Mouse (Mus musculus) lung, postnatal 25 days (tissue): Measurements from ENCODE around the gene C2cd5.

Source experiments
- DNase-seq: peaks from one replicate; pipeline ENCODE4 v3.0.0; 2022; ENCODE audit warnings: low spot score

Gene C2cd5

DNA sequence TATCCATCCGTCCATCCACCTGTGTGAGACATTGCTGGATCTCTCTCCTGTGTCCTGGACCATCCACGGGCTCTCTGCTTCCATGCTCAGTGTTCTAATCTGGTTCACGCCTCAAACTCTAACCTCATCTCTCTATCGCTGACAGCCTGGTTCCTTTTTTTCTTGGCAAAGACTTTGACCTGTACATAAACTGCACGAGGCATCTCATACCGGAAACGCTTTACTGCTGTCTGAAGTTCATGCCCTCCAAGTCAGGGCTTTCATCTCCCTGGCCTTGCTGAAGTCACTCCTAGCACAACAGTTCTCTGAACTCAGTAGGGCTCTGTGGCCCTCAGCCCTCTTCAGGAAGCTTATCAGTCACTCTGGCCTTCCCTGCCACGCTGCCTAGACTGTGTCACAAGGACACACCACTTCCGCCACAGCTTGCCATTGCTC, 15.1 kb upstream of the C2cd5 start:
- peak; percentile 31 for DNase-seq

DNA sequence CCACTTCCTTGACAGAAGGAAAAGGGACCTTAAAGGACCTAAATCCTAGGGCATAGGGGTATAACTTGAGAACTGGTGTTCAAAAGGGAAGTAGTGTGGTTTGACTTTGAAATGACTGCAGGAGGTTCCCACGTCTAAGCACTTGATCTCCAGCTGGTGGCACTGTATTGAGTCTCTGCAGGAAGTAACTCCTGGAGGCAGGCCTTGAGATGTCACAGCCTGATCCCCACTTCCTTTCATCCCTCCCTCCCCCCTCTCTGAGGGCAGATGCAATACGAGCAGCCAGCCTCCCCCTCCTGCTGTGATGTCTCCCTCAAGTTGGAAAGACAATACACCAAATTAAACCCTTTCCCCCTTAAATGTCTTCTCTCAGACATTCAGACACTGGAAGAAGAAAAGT, 14.6 kb upstream of the C2cd5 start:
- DNase-seq, result peak; percentile 51

DNA sequence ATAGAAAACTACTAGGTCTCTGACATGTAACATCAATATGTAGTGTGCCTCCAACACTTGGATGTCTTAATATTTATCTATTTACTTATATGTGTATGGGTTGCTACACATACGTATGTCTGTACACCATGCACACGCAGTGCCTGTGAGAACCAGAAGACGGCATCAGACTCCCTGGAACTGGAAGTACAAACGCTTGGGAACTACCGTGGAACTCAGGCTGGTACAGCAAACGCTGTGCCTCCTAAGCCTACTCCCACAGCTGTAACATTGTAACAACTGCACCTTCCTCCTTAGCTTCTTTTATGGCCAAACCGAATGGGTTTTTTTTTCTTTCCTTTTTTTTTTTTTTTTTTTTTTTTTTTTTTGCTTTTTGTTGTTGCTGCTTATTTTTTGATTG, 10.4 kb upstream of the C2cd5 start:
- no peak for DNase-seq

DNA sequence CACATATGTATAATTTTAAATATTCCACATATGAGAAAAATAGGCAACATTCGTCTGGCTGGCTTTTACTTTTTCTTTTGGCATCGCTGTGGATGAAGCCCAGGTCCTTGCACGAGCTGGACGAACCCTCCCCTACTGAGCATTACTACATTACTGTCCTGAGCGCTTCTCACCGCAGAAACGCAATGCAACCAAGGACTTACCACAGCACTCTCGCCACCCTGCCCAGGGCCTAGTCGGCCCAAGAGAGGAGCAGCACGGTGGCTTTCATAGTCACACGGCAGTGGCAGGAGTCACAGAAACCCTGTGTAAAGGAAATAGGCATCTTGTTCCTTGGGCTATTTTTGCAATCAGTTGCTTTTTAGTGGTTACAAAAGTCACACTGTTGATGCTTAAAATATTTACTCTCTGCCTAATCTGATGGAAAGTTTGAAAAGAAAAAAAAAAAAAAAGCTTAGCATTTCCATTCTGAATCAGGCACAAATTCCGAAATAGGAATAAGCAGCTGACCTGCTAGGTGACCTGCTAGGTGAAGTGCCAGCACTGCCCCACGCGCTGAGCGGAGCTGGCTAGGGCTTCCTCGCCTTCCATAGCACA, 9.8 kb upstream of the C2cd5 start:
- DNase-seq, result no peak

DNA sequence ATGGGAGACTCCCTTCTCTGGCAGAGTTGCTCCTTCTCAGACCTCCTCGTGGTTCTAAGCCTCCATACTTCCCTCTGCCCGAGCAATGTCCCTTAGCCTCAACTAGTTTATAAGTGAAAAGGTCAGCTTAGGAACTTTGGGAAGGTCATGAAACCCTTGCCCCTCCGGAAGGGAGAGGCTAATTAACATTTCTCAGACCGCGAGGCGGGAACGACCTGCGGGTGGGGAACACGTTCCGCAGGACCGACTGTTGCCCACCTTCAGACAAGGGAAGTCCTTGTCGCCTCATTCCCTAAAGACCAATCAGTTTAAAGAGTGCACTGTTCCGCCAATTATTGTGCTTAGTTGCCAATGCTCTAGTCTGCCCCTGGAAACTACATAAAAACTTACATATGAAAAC, 8.1 kb upstream of the C2cd5 start:
- no peak for DNase-seq

DNA sequence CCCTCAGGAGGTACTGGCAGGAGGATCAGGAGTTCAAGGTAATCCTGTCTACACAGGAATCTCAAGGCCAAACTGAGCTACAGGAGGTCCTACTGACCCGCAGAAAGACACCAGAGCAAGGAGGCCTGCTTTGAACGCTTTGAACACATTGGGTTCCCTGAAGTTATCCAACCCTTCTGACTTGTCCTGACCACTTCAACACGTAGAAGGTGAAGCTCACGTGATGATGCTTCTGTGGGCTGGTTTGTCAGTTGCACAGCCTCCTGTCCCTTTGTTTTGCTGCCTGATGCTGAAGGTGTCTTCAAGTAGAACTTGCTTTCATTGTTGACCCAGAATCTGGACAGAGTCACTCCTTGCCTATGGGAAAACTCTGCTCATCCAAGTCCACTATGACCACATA, 7.7 kb upstream of the C2cd5 start:
- DNase-seq, result no peak

DNA sequence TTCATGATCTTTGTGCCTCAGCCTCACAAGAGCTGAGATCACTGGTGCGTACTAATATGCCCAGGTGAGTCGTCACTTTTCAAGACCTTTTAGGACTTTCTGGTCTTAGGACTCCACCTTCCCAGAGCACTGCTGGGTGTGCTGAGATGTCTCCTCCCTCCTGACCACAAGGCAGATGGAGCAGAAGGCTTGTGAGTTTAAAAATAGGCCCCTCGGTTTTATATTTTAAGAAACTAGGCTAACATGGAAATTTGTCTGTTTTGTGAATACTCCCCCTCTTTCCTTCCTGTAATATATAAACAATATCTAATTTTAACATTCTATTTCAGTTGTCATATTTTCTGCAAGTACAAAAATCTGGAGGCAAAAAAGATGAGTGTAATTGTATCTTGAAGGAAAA, 5.8 kb upstream of the C2cd5 start:
- DNase-seq, result no peak

DNA sequence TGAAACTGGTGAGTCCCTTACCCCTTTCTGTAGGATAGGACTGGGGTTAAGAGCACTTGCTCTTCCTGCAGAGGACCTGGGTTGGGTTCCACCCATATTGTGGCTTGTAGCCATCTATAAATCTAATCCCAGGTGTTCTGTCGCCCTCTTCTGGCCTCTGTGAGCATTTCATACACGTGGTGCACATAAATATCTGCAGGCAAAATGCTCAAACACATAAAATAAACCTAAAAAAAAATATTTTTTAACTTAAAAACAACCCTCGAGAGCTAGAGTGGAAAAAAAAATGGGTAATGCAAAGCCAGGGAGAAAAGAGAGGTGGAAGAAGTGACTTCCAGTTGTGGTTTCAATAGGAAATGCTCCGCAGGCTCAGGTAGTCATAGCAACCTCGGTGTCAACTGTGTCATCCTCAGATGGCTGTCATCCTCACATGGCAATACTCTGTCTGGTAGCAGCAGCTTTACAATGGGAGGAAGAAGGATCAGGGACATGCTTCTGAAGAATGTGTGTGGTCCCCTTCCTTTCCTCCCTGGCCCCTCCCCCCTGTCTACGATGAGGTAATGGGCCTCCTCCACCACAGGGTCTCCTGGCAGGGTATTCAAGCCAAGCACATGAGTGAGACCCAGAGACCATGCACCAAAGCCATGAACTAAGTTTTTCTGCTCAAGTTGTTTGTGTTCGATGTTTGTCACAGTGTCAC, 4.2 kb upstream of the C2cd5 start:
- no peak for DNase-seq

DNA sequence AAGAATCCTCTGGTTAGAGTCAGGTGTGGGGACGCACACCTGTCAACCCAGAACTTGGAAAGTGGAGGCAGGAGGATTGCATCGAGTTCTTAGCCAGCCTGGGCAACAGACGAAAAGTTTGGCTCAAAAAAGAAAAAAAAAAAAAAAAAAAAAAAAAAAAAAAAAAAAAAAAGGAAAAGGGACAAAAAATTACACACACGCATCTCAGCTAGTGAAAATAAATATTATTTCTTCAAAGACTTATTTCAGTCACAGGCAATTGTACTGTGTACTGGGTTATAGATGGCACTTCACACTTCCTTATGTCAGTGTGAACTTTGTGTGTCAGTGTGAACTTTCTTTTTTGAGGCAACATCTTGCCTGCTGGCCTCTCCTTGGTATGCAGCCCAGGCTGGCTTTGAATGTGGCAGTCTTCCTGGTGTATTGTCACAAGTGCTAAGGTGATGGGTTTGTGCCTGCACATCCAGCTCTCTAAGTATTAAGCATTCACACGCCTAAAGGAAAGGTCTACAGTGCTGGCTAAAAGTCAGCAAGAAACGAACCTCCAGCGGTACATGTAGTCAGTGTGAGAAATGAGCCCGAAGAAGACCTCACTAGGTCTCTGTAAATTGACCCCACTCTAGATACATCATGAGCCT, 656 bp upstream of the C2cd5 start:
- DNase-seq, result no peak

DNA sequence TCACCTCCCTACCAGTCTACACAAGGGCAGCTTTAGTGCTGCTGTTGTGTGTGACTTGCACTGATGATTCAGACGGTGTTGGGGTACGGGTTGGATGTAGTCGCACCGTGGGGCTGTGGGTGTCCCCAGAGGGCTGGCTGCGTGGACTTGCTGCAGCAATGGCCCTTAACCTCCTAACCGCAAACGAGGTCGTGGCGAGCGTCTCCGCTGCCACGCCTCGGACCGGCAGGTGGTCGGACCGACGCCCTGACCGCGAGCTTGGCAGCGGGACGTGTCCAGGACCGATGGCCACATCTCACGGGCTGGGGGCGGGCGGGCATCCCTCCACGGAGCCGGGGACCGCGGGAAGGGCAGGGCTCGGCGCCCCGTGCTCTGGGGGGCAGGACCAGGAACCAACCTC, 660 bp downstream of the C2cd5 start:
- no peak for DNase-seq

DNA sequence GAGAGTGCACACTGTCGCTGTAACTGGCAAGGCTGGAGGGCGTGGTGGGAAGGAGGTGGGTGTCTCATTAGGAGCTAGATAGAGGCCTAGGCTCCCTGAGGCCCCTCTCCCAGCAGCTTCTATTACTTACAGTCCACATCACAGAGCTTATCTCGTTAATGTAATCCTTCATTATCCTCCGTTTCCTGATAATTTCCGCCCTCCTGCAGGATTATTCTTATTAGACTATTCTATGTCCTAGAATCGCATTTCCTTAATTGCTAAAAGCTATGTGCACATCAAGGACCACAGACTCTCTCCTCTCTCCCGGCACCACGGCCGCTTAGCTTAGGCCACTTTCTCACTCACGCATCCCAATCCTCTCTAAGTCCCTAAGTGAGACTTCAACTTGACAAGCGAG, 4.8 kb downstream of the C2cd5 start:
- DNase-seq, result no peak

DNA sequence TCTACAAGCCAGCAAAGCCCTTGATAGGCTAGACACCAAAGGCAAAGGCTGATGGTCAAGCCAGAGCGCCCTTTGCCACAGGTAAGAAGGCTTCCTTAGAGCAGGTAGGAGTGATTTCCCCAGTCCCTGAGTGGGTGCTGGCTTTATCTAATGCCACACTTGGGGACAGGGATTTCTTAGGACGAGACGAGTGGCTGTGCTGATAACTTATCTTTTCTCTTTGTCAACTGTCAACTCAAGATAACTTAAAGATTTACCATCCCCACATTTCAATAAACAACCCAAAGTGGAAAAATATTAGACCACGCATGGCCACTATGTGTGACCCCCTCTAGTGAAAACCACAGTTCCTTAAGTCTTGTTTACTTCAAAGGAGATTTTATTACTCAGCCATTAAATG, 7.1 kb downstream of the C2cd5 start:
- DNase-seq, result no peak

DNA sequence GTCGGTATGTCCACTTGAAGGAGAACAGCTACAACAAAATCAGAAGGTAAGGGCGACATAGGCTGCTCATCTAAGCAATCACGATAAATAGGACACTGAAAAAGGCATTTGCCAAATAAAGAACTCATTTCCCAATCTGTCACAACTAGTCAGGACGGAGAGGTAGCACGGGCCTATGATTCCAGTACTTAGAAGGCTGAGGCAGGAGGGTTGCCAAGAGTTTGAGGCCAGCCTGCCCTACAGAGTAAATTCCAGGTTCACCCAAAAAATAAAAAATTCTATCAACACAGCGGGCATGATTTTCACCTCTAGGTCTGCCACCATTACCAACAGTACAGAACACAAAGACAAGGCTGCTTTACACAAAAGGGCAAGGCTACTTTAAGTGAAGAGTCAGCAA, 8.9 kb downstream of the C2cd5 start:
- DNase-seq, result no peak

DNA sequence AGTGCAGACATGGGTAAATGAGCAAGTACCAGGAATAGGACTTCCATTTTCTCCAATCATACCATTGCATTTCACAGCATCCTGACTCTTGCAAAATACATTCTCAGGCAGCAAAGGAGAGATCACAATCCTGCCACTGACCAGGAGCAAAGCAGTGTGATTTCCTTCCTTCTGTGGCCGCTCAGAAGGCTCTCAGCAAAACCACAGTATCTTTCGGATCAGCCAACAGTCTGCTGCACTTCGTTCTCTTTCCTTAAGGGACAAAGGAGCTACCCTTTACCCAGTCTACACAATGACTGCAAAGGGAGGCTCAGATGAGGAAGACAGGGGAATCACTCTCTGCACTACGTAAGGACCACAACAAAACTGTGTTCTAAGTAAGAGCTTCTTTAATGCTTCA, 12.6 kb downstream of the C2cd5 start:
- no peak for DNase-seq

DNA sequence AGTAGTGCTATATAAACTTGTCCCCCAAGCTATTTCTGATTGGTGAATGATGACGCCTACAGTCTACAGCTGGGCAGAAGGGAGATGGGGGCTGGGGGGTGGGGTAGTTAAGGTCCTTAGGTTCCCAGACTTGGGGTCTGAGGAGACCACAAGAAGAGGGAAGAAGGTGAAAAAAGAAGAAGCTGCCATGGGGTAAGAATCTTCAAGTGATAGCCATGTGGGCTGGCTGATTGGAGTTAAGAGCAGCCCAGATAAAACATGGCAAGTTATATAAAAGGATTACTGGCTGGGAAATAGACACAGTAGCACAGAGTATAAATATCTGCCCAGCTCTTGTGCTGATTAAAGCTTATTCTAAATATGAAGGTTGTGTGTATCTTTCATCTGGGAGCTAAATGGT, 14.0 kb downstream of the C2cd5 start:
- no peak for DNase-seq

DNA sequence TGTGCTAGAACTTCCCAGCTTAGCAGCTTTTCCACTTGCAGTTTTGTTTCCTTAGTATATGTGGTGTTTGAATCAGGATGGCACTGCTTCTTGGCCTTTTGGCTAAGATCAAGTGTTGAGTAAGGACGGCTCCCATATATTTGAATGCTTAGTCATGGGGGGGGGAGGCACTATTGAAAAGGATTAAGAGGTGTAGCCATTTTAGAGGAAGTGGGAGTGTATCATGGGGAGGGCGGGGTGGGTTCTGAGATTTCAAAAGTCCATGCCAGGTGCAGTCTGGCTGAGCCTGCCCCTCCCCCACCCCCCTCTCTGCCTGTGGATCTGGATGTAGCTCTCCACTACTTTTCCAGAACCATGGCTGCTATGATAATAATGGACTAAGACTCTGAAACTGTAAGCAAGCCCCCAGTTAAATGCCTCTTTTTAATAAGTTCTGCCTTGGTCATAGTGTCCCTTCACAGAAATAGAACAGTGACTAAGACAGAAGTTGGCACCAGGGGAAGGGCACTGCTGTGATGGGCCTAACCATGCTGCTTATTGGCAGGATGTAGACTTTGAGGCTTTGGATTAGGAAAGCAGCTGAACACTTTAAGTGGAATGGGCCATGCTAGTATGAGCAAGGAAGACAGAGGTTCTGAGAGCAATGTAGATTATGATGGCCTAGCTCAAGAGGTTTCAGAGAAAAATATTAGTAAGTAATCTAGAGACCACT, 15.5 kb downstream of the C2cd5 start:
- DNase-seq, result no peak

DNA sequence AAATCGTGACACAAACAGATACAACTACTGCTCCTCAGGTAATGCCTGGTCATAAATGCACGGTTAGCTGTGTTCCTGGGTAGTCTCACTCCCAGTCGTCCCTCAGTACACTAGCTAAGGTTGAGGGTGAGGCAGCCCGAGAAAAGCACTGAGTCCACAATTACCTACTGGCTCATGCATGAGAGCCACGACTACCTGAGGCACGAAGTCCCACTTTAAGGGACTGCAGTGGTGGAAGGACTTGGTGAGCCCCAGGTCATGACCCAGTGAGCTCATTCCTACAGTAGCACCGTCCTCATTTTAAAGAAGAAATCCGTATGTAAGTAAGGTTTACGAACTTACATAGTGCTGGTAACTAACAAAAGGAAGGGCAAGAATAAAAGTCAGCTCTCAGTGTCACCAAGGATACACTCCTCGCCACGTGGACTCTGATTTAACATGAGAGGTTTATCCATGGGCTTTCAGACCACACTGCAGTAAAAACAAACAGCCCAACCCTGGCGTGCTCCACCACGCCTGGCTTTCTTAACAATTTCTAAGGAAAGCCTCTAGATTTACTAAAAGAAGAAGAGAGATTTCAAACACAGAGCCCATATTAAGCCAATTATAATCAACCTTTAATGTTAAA, 18.3 kb downstream of the C2cd5 start:
- DNase-seq, result no peak

DNA sequence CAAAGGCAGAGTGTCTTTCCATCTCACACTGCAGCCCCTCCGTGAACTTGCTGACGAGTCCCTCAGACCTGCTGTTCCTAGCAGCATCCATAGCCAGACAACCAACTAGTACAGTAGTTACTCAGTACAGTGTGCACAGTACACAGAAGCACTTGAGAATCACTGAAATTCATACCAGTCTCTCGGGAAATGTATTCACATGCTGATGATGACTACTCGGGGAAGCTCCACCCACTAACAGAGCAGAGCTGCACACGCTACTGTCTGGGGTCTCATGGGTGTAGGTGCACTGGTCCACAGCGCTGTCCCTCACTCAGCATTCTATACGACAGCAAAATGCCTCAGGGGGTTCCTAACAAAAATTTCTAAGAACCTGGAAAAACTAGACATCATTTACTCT, 19.2 kb downstream of the C2cd5 start:
- DNase-seq, result no peak

DNA sequence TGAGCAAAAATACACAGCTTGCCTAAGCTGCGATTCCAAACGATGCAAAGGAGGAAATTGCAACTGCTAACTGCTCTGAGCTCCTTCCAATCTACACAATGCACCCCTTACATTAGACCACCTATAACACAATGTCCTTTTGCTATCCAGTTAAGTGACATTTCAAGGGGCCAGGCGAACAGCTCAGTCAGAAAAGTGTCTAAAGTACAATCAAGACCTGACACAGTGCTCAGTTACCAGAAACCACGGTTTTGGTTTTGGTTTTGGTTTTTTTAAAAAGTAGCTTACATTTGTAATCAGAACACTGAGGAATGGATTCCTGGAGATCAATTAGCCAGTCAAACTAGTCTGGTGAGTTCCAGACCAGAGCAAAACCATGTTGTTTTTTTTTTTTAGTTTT, 20.8 kb downstream of the C2cd5 start:
- peak; percentile 11 for DNase-seq

DNA sequence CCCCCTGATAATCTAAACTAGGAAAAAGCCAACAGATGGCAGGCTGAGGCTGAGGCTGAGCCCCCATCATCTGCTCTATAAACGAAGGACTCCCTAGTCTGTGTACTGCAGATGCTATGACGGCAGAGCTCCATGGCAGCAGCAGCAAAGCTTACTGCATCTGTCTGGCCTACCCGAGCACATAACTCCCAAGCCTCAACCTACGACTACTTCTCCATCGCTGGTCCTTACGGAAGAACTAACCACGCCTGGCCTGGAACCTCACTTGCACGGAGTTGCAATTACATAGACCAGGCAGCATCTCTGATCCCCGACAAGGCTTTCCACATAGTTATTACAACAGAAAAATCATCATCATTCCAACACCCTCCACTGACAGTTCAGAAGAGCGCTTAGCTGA, 23.5 kb downstream of the C2cd5 start:
- no peak for DNase-seq

DNA sequence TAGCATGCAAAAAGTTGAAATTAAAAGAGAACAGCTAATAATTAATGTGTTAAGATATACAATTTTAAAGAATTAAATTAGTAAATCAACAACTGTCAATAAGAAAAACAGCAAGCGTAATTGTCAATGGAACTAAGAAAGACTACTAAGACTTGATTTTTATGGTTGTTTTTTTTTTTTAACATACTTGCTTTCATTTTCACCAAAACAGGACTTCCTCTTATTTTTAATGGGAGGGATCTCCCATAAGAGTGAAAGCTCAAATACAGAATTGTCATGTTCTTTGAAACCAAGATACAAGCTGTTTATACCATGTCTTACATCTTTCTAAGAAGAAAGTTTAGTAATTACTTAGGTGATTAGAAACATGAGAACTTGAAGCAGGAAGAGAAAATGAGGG, 26.0 kb downstream of the C2cd5 start:
- DNase-seq, result no peak

DNA sequence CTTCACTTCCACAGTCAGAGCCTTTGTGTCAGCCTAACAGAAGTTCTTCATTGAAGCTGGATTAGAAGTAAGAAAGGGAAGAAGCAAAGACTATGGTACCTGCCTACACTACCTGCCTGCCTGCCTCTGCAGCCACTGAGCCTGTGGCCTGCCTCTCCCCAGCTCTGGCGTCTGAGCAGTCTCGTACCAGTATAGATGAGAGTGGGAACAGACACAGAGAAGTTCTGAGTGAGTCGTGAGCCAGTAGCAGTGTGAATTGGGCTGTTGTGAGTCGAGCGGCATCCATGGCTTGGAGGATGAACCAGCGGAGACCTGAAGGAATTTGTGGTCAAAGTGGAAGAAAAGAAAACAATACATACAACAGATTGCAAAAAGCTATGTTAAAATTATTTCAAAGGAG, 26.5 kb downstream of the C2cd5 start:
- DNase-seq, result no peak
